Mouse (Mus musculus) kidney, embryonic 15.5 days (tissue): Measurements from ENCODE around the gene Gm17571. TPM values are rescaled to one million over a fixed set of nuclear protein-coding genes. Genes with fewer than 3 reads are reported as not detected.

ENCODE experiments used
- ATAC-seq: fragments of 200-750 bp; cut with Nextera tagmentation; replicated peaks from 2 replicates; pipeline ENCODE4 v1.8.0; 2017; ENCODE audit warnings: moderate TSS enrichment; ENCODE audit not compliant: low FRiP score
- H3K27ac ChIP-seq: fragments of 300-500 bp; sonication (generic); 2 replicates; pipeline ENCODE4 v1.5.1; 2015; ENCODE audit warnings: mild to moderate bottlenecking, inconsistent platforms
- H3K27me3 ChIP-seq: fragments of 300-500 bp; sonication (generic); 2 replicates; pipeline ENCODE4 v1.6.1; 2015; ENCODE audit warnings: inconsistent platforms
- H3K36me3 ChIP-seq: fragments of 300-500 bp; sonication (generic); 2 replicates; pipeline ENCODE4 v1.6.1; 2015; ENCODE audit warnings: inconsistent platforms
- H3K4me1 ChIP-seq: fragments of 300-500 bp; sonication (generic); 2 replicates; pipeline ENCODE4 v1.6.1; 2015; ENCODE audit warnings: inconsistent platforms
- H3K4me2 ChIP-seq: fragments of 300-500 bp; sonication (generic); 2 replicates; pipeline ENCODE4 v1.6.1; 2015; ENCODE audit warnings: moderate library complexity, mild to moderate bottlenecking, inconsistent platforms
- H3K4me3 ChIP-seq: fragments of 300-500 bp; sonication (generic); replicated peaks from 2 replicates; pipeline ENCODE4 v1.5.1; 2015; ENCODE audit warnings: mild to moderate bottlenecking, inconsistent platforms
- H3K9ac ChIP-seq: fragments of 300-500 bp; sonication (generic); 2 replicates; pipeline ENCODE4 v1.6.1; 2015; ENCODE audit warnings: mild to moderate bottlenecking, inconsistent platforms
- H3K9me3 ChIP-seq: fragments of 300-500 bp; sonication (generic); replicated peaks from 2 replicates; pipeline ENCODE4 v1.6.1; 2016; ENCODE audit warnings: inconsistent platforms
- WGBS: fragments of 180-500 bp; shearing (Covaris S2); methylation state at CpG from one replicate; pipeline ENCODE4 v1.1.7; 2015; ENCODE audit warnings: mixed read lengths; 5-methylcytosine and 5-hydroxymethylcytosine counted together
- polyA plus RNA-seq: library from polyadenylated mRNA; unstranded; fragments of >200 nt; fragmentation: Nextera tagmentation; extraction: Ambion mirVana; gene quantifications from 2 replicates; pipeline ENCODE4 v1.2.1, GENCODE M21; 2015

Gene Gm17571
- polyA plus RNA-seq, 1 experiment from 2014 or later: not detected

DNA sequence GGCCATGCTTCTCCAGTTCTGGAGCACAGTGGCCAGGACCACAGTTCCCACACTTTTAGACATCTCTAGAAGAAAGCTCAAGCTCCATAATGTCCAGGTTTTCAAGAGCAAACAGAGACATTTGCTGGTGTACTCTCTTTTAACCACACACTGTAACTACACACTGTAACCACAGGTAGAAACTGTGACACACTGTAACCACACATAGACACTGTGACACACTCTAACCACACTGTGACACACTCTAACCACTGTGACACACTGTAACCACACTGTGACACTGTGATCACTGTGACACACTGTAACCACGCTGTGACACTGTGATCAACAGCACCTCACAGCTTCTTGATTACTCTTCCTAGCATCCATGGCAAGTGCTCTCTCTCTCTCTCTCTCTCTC, 317 bp downstream of the Gm17571 start:
- Histone ChIP-seq H3K4me1 (peaks cover 24% of the 10 kb centered on the region), H3K9me3 (no peaks in the 10 kb centered on the region), H3K9ac (no peak overlapping the region), H3K4me2 (no peak overlapping the region), H3K36me3 (no peaks in the 10 kb centered on the region), H3K4me3 (no peak overlapping the region), H3K27me3 (no peaks in the 10 kb centered on the region), H3K27ac (no peak overlapping the region)
- no peak for ATAC-seq
- 81% methylated on average over 1 of the region's 1 CpGs for WGBS

DNA sequence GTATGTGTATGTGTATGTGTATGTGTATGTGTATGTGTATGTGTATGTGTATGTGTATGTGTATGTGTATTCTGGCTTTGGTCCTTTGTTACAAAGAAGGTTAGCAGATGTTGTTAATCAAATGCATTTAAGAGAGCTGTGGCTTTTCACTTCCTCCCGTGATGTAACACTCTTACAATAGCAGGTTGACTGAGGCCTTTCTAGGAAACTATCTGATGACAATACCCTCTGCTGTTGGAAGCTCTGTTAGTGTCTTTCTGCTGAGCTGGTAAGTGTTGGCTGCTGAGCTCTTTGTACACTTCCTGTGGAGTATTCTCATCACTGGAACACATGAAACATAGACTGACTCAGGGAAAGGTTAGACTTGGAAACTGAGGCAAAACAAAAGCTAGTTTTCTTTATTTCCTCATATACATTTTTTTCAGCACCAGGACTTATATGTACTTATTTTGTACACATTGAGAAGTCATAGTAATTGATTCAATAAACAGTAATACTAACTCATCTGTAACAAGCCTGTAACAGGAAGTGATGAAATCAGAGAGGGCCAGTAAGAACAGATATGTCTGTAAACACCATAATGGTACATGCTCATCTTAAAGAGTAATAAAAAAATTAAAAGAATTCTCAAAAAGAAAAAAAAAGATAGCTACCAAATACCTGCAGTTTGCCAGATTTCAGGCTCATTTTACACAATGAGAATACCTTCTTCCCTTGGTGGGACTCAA, 2.9 kb downstream of the Gm17571 start:
- Histone ChIP-seq H3K4me1 (peaks cover 7% of the 10 kb centered on the region), H3K27ac (no peak overlapping the region), H3K36me3 (no peaks in the 10 kb centered on the region), H3K4me2 (no peak overlapping the region), H3K27me3 (no peaks in the 10 kb centered on the region), H3K4me3 (no peak overlapping the region), H3K9me3 (no peaks in the 10 kb centered on the region), H3K9ac (no peak overlapping the region)
- WGBS: 42% methylated on average over 1 of the region's 1 CpGs
- no peak for ATAC-seq

DNA sequence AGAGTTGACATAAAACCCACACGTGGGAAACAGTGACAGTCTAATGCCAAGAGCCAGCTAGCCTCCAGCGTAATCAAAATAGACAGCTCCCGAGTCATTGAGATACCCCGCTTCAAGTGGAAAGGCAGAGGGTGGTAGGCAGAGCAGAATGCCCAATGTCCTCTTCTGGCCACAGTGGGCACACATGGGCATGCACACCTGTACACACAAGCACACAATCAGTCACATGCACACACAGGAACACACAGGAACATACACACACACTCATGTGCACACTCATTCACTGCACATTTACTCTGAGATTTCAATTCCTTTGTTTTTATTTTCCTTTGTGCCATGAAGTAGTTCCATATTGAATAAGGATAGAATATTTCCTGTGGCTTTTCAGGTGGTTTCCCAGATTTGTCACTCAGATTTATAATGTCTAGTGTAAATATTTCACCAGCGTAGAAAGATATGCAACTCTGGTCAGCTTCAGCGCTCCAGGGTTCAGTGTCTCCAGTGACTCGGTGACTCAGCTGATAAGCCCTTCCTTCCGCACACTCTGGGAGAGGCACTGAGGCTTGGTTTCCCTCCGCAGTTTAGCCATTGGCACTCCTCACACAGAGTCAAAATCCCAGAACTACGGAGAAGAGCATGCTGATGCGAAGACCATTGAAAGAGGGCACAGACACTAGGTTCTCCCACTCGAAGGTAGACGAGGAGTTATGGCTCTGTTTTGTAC, 4.4 kb downstream of the Gm17571 start:
- Histone ChIP-seq H3K9ac (no peak overlapping the region), H3K4me2 (no peak overlapping the region), H3K27me3 (no peaks in the 10 kb centered on the region), H3K4me3 (no peak overlapping the region), H3K4me1 (peaks cover 2% of the 10 kb centered on the region; the same call in 1 of the 2 replicates), H3K9me3 (no peaks in the 10 kb centered on the region), H3K27ac (peak overlapping the region; percentile 55; the same call in 1 of the 2 replicates), H3K36me3 (no peaks in the 10 kb centered on the region)
- WGBS: 66% methylated on average over 13 of the region's 13 CpGs
- ATAC-seq: no peak

DNA sequence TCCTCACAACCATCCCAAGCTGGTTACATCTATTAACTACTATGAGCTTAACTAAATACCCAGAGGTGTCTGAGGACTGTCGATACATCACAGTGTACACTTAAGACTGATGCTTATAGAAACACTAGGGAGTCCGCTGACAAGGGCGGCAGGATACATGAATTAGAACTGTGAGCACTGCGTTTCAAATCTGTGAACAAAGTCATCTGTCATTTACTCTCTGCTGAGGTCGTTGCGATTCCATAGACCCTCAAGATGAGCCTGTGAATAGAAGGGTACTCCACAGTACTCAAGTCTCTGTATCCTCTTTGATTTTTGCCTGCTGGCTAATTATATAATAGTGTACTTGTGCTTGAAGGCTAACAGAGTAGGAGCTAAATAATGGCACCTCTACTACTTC, 5.6 kb downstream of the Gm17571 start:
- H3K27ac ChIP-seq: no peak overlapping the region
- WGBS: 91% methylated on average over 6 of the region's 6 CpGs
- H3K4me3 ChIP-seq: no peak overlapping the region

DNA sequence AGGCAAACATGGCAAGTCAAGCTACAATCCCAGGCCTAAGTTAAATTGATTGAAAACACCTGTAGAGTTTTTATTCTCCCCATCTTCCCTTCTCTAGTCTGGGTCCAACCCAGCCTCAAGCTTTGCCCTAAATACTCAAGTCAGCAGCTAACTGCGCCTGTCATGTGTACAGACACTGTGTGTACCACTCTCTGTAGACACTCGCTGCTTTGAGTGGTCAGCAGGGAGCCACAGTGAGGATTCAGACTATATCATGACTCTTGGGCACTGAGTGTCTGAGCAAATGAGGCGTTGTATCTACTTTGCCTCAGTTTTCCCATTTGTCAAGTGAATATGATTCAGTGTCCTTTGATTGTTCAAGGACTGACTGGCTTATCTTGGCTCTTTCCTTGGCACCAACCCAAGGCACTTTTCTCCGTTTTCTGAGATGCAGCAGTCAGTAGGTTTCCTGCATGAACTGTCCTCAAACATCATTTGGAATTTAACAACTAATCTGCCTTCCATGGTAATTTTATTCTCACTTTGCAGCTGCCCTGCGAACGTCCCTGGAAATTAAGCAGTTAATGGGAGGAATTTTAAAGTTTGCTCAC, 13.0 kb downstream of the Gm17571 start:
- Histone ChIP-seq H3K9me3 (no peaks in the 10 kb centered on the region), H3K27me3 (no peaks in the 10 kb centered on the region), H3K36me3 (no peaks in the 10 kb centered on the region), H3K4me1 (peaks cover 6% of the 10 kb centered on the region; the same call in 1 of the 2 replicates), H3K4me3 (no peak overlapping the region), H3K27ac (no peak overlapping the region), H3K4me2 (no peak overlapping the region), H3K9ac (no peak overlapping the region)
- 80% methylated on average over 6 of the region's 6 CpGs for WGBS
- ATAC-seq: no peak

More for the DNA sequence above, 5.6 kb downstream of the Gm17571 start:
- H3K4me2 ChIP-seq: no peak overlapping the region
- no peaks in the 10 kb centered on the region; the same call in 1 of the 2 replicates for H3K4me1 ChIP-seq
- H3K27me3 ChIP-seq: no peaks in the 10 kb centered on the region
- no peak for ATAC-seq
- no peaks in the 10 kb centered on the region for H3K36me3 ChIP-seq
- no peaks in the 10 kb centered on the region for H3K9me3 ChIP-seq
- no peak overlapping the region for H3K9ac ChIP-seq

DNA sequence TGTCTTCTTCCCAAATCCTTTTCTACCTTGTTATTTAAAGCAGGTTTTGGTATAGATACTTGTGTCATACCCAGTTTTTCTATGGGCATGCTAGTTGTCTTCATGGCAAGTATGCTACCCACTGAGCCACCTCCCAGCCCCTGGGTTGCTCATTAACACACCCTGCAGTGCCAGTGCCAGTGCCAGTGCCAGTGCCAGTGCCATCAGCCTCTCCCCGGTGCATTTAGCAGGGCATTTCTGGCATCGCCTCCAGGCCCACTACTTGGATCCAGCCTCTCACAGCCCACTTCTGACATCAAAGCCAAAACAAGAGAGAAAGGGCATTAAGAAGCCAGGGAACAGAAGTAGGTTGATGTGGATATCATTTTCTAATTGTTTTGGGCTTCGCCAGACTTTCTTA, 14.9 kb downstream of the Gm17571 start:
- H3K9me3 ChIP-seq: no peaks in the 10 kb centered on the region
- no peak overlapping the region for H3K9ac ChIP-seq
- H3K4me1 ChIP-seq: peaks cover 12% of the 10 kb centered on the region
- H3K36me3 ChIP-seq: no peaks in the 10 kb centered on the region
- H3K4me3 ChIP-seq: no peak overlapping the region
- H3K4me2 ChIP-seq: no peak overlapping the region
- no peaks in the 10 kb centered on the region for H3K27me3 ChIP-seq
- 95% methylated on average over 3 of the region's 3 CpGs for WGBS
- ATAC-seq: no peak
- H3K27ac ChIP-seq: no peak overlapping the region

DNA sequence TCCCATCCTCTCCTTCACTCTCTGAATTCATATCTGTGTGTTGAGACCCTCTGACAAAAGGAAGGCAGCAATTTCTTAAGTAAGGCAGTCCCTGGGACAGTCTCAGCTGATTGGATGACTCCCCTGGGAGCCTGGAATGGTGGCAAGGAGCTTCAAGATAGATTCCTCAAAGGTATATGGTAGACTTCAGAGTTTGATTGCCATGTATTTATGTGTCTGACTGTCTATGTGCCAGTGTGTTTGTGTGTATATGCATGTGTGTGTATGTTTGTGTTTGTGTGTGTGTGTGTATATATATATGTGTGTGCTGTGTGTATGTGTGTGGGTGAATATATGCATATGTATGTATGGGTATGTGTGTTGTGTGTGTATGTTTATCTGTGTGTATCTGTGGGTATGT, 15.8 kb downstream of the Gm17571 start:
- Histone ChIP-seq H3K9ac (no peak overlapping the region), H3K27ac (no peak overlapping the region), H3K9me3 (no peaks in the 10 kb centered on the region), H3K36me3 (no peaks in the 10 kb centered on the region), H3K4me2 (no peak overlapping the region), H3K27me3 (no peaks in the 10 kb centered on the region), H3K4me1 (peaks cover 21% of the 10 kb centered on the region), H3K4me3 (no peak overlapping the region)
- ATAC-seq: no peak

DNA sequence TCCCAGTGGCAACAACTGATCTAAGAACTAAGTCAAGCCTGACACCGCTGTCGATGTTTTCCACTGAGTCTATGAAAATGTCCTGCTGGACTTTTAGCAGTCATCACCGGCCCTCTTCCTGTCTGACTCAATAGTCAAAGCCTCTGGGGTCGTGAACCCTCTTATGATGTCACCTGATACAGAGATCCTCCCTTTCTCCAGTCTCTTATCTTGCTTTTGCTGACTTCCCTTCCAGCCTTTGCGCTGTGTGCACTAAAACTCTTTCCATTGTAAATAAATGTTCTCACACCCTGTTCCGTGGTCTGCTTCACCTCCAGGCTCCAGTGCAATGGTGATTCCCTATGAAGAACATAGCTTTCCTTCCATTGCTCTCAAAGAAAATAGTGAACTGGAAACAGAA, 16.3 kb downstream of the Gm17571 start:
- 45% methylated on average over 6 of the region's 6 CpGs for WGBS
- no peak for ATAC-seq
- no peak overlapping the region for H3K4me2 ChIP-seq
- H3K27me3 ChIP-seq: no peaks in the 10 kb centered on the region
- H3K9ac ChIP-seq: no peak overlapping the region
- H3K36me3 ChIP-seq: no peaks in the 10 kb centered on the region
- no peaks in the 10 kb centered on the region for H3K9me3 ChIP-seq
- H3K4me1 ChIP-seq: peaks cover 25% of the 10 kb centered on the region
- no peak overlapping the region for H3K4me3 ChIP-seq
- no peak overlapping the region for H3K27ac ChIP-seq

DNA sequence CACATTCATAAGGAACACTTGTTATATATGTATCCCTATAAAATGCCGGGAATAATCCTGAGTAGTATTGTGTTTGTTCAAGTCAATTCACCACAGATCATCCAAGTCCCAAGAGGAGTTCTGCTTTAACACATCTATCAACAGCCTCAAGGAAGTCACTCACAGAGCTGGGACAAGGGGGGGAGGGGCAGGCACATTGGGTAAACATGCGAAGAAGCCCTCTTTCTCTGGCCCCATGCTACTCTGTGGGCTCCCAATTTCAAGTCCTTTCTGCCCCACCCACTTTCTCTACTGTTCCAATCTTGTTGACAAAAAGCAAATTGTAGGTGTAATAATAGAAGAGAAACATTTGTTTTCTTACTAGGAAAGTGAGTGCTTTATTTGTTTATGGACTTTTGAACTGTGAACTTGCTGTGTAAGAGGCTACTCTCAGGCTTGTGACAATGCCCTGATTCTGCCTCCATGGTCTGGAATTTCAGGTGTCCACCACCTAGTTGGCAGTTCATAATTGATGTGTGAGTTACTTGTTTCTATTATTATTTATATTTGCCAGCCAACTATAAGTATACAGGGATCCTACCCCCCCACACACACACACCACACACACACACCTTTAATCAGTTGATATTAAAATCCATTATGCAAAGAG, 17.0 kb downstream of the Gm17571 start:
- ATAC-seq: no peak
- no peak overlapping the region for H3K4me2 ChIP-seq
- H3K27ac ChIP-seq: no peak overlapping the region
- H3K4me3 ChIP-seq: no peak overlapping the region
- peaks cover 32% of the 10 kb centered on the region for H3K4me1 ChIP-seq
- H3K36me3 ChIP-seq: no peaks in the 10 kb centered on the region
- no peaks in the 10 kb centered on the region for H3K27me3 ChIP-seq
- no peaks in the 10 kb centered on the region for H3K9me3 ChIP-seq
- WGBS: 50% methylated on average over 2 of the region's 2 CpGs
- H3K9ac ChIP-seq: no peak overlapping the region

DNA sequence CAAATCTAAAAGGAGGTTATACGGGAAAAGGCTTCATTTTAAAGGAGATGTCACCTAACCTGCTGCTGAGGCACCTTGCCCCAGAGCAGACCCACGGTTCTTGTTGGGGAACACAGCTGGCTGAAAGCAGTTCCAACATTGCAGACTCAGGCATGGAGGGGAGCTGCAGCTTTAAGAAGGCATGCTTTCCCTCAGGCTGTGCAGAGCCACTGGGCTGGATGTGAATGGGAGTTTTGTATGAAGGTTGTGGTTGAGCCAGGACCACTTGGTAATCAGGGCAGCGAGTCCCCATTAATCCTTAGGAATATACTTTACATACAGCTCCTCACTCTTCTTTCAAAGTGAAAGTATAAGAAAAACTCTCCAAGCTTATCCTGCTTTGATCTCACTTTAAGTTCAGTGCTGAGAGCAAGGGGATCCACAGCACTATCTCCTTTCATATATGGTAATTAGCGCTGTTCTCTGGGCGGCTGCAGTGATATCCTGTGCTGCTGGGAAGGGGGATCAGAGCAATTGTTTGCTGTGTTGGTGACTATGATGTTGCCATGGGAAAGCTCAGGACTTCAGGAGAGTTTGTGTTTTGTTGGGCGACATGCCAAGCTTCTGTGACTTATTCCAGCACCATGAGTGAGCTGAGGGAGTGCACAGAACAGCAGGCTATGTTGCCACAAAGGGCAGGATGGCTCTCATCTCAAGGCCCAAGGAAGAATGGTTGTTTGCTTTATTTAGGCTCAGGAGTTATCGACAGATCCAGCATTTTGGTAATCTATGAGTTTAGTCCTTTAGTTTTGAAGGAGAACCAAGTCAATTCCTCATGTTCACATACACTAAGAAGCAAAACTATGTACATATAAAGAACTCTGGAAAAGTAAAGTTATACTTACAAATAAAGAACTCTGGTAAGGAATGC, 21.3 kb downstream of the Gm17571 start:
- H3K27ac ChIP-seq: peak overlapping the region; percentile 88
- no peak overlapping the region for H3K9ac ChIP-seq
- peak; percentile 90 for ATAC-seq
- no peaks in the 10 kb centered on the region for H3K36me3 ChIP-seq
- peak overlapping the region; percentile 38 for H3K4me2 ChIP-seq
- H3K4me3 ChIP-seq: 0 out of 2 replicates have a peak overlapping the region, but pooled peaks have one; percentile 1
- H3K4me1 ChIP-seq: peaks cover 33% of the 10 kb centered on the region
- no peaks in the 10 kb centered on the region for H3K27me3 ChIP-seq
- WGBS: 25% methylated on average over 7 of the region's 7 CpGs
- H3K9me3 ChIP-seq: no peaks in the 10 kb centered on the region

DNA sequence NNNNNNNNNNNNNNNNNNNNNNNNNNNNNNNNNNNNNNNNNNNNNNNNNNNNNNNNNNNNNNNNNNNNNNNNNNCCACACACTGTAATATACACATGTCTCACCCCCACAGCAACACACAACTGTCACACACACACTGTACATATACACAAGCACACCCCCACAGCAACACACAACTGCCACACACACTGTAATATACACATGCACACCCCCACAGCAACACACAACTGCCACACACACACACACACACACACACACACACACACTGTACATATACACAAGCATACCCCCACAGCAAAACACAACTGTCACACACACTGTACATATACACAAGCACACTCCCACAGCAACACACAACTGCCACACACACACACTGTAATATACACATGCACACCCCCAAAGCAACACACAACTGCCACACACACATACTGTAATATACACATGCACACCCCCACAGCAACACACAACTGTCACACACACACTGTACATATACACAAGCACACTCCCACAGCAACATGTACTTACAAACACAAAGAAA, 32.3 kb downstream of the Gm17571 start:
- ATAC-seq: no peak; the same call in 1 of the 2 replicates
- Histone ChIP-seq H3K9me3 (no peaks in the 10 kb centered on the region), H3K4me3 (no peak overlapping the region)

More for the DNA sequence above, 32.3 kb downstream of the Gm17571 start:
- no peak overlapping the region for H3K9ac ChIP-seq
- H3K27ac ChIP-seq: no peak overlapping the region
- H3K27me3 ChIP-seq: no peaks in the 10 kb centered on the region
- H3K36me3 ChIP-seq: no peaks in the 10 kb centered on the region
- no peaks in the 10 kb centered on the region for H3K4me1 ChIP-seq
- H3K4me2 ChIP-seq: no peak overlapping the region
